Mouse (Mus musculus): ENCODE data around the gene Umps. TPM values are rescaled to one million over a fixed set of nuclear protein-coding genes. Genes with fewer than 3 reads are reported as not detected.

The Umps gene
- polyA plus RNA-seq, 1 experiment from 2014 or later: 24.5 TPM

DNA sequence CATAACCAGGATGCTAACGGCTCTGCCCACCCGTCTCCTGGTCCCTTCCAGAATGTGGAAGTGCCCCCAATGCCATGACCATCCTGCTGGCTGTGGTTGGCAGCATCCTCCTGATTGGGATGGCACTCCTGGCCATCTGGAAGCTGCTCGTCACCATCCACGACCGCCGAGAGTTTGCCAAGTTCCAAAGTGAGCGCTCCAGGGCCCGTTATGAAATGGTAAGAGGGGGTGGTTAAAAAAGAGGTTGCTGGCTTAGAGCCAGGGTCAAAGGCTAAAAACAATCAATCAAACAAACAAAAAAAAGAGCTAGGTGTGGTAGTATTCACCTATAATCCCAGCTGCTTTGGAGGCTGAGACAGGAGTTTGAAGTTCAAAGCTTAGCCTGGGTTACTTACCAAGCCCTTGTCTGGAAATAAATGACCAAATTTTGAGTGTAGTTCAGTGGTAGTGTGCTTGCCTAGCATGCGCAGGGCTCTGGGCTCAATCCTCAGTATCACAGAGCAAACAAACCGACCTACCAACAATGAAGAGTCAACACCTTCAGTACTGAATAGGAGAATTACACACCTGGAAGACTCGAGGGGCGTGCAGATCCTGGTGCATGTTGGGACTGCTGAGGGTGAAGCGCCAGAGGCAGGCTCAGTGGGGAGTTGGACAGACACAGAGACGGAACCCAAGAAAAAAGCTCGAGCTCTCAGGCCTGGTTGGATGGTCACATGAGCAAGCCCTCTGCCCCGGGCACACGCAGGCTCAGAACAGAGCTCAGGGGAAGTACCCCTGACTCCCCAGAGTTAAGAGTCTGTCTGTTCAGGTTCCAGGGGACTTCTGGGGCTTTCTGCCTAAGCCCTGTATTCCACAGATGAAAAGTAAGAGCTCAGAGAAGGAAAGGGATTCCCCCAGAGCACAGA, 18.9 kb downstream of the Umps start:
- Histone ChIP-seq H3K4me1 (ENCODE audit: control insufficient read depth, insufficient read depth, low read length) (no peaks in the 10 kb centered on the region), H3K9me3 (ENCODE audit: control insufficient read depth, low read length) (no peaks in the 10 kb centered on the region), H3K27ac (ENCODE audit: low read depth, low read length) (no peak overlapping the region), H3K4me3 (ENCODE audit: low read depth, low read length) (no peak overlapping the region), H3K27me3 (ENCODE audit: control insufficient read depth, insufficient read depth, low read length) (no peaks in the 10 kb centered on the region), H3K4me2 (ENCODE audit: low read depth, low read length) (no peak overlapping the region), H3K36me3 (ENCODE audit: control insufficient read depth, insufficient read depth, low read length) (no peaks in the 10 kb centered on the region), H3K9ac (replicated peaks; ENCODE audit: low read depth, low read length) (no peak overlapping the region)
- WGBS: 86% methylated on average over 17 of the region's 17 CpGs
- ATAC-seq (ENCODE audit: low read depth): no peak

DNA sequence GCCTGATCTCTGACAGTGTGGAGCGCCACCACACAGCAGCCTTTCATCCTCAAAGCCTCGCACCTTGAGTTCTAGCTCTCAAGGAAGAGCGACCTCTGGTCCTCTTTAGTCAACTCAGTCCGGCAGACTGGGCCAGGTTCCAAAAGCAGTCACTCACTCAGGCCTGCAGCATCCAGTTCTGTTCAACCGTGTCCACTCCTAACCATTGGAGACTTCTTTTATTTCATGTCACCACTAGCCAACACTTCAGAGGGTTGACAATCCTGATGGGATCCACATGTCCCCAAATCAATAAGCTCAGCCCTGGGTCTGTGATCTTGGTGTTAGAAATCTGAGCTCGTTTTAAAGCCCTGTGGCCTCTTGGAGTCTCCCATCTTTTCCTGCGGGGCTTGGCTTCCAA, 20.8 kb downstream of the Umps start:
- Histone ChIP-seq H3K36me3 (ENCODE audit: control insufficient read depth, insufficient read depth, low read length) (no peaks in the 10 kb centered on the region), H3K27ac (ENCODE audit: low read depth, low read length) (no peak overlapping the region), H3K27me3 (ENCODE audit: control insufficient read depth, insufficient read depth, low read length) (no peaks in the 10 kb centered on the region), H3K9ac (replicated peaks; ENCODE audit: low read depth, low read length) (no peak overlapping the region), H3K4me1 (ENCODE audit: control insufficient read depth, insufficient read depth, low read length) (peaks cover 12% of the 10 kb centered on the region; the same call in 1 of the 2 replicates), H3K4me3 (ENCODE audit: low read depth, low read length) (no peak overlapping the region), H3K4me2 (ENCODE audit: low read depth, low read length) (no peak overlapping the region), H3K9me3 (ENCODE audit: control insufficient read depth, low read length) (no peaks in the 10 kb centered on the region)
- ATAC-seq (ENCODE audit: low read depth): no peak
- 82% methylated on average over 7 of the region's 7 CpGs for WGBS

DNA sequence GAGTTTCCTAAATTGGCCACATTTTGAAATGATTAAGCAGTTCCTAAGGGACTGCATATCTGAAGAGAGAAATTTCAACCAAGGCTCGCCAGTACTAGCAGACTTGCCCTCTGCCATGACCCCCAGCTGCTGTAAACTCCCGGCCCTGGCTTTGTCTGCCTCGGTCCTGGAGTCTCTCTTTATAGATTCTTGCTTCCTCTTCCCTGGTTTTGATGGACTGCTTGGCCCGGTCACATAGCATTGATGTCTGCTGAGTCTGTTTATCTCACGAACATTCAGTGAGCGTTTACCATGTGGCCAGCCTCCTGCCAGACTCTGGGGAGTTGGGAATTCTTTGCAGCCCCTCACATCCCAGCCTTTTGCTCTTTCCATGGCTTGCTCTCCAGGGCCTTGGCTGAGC, 22.1 kb downstream of the Umps start:
- H3K9me3 ChIP-seq (ENCODE audit: control insufficient read depth, low read length): no peaks in the 10 kb centered on the region
- H3K36me3 ChIP-seq (ENCODE audit: control insufficient read depth, insufficient read depth, low read length): no peaks in the 10 kb centered on the region
- H3K4me1 ChIP-seq (ENCODE audit: control insufficient read depth, insufficient read depth, low read length): peaks cover 15% of the 10 kb centered on the region; the same call in 1 of the 2 replicates
- H3K4me2 ChIP-seq (ENCODE audit: low read depth, low read length): no peak overlapping the region
- H3K4me3 ChIP-seq (ENCODE audit: low read depth, low read length): no peak overlapping the region
- no peak overlapping the region for H3K27ac ChIP-seq (ENCODE audit: low read depth, low read length)
- H3K27me3 ChIP-seq (ENCODE audit: control insufficient read depth, insufficient read depth, low read length): no peaks in the 10 kb centered on the region
- 38% methylated on average over 6 of the region's 6 CpGs for WGBS
- H3K9ac ChIP-seq (replicated peaks; ENCODE audit: low read depth, low read length): no peak overlapping the region
- ATAC-seq (ENCODE audit: low read depth): no peak

DNA sequence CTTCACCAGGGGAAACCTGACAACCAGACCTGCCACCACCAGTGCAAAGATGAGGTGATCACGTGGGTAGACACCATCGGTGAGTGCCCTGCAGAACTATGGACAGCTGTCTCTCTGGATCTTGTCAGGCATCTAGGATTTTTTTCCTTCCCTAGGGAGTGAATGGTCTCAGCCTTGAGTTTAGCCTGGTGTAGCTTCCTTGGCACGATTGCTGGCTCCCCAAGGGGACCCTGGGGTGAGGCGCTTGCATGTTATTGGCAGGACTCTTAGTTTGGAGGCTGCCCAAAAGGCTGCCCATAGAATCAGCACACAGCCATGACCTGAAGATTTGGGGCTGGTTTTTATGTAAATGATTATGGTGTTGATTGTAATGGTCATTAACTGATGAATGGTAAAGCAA, 22.7 kb downstream of the Umps start:
- WGBS: 77% methylated on average over 4 of the region's 4 CpGs

DNA sequence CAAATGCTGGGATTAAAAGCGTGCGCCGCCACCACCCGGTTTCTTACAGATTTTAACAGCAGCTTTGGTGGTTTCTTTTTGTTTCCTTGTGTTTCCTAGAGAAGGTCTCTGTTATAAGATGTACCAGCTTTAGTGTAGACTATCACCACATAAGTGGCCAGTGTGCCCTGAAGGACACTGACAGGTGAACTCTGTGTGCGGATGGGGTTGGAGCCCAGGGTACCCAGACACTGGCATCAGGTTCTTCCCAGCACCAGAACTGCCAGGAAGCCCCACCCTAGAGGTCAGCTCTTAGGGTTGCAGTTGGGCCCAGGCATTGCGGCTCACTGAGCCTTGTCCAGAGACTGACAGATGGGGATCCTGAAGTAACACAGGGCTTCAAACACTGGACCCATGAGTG, 23.4 kb downstream of the Umps start:
- Histone ChIP-seq H3K9me3 (ENCODE audit: control insufficient read depth, low read length) (no peaks in the 10 kb centered on the region), H3K4me3 (ENCODE audit: low read depth, low read length) (no peak overlapping the region), H3K4me2 (ENCODE audit: low read depth, low read length) (no peak overlapping the region), H3K27me3 (ENCODE audit: control insufficient read depth, insufficient read depth, low read length) (no peaks in the 10 kb centered on the region), H3K9ac (replicated peaks; ENCODE audit: low read depth, low read length) (no peak overlapping the region), H3K27ac (ENCODE audit: low read depth, low read length) (no peak overlapping the region), H3K36me3 (ENCODE audit: control insufficient read depth, insufficient read depth, low read length) (no peaks in the 10 kb centered on the region), H3K4me1 (ENCODE audit: control insufficient read depth, insufficient read depth, low read length) (peaks cover 15% of the 10 kb centered on the region; the same call in 1 of the 2 replicates)
- 97% methylated on average over 6 of the region's 6 CpGs for WGBS
- ATAC-seq (ENCODE audit: low read depth): no peak

More for the DNA sequence above, 22.7 kb downstream of the Umps start:
- Histone ChIP-seq H3K27me3 (ENCODE audit: control insufficient read depth, insufficient read depth, low read length) (no peaks in the 10 kb centered on the region), H3K4me1 (ENCODE audit: control insufficient read depth, insufficient read depth, low read length) (peaks cover 15% of the 10 kb centered on the region; the same call in 1 of the 2 replicates), H3K9me3 (ENCODE audit: control insufficient read depth, low read length) (no peaks in the 10 kb centered on the region), H3K4me2 (ENCODE audit: low read depth, low read length) (no peak overlapping the region), H3K27ac (ENCODE audit: low read depth, low read length) (no peak overlapping the region), H3K9ac (replicated peaks; ENCODE audit: low read depth, low read length) (no peak overlapping the region), H3K4me3 (ENCODE audit: low read depth, low read length) (no peak overlapping the region), H3K36me3 (ENCODE audit: control insufficient read depth, insufficient read depth, low read length) (no peaks in the 10 kb centered on the region)
- ATAC-seq (ENCODE audit: low read depth): no peak

DNA sequence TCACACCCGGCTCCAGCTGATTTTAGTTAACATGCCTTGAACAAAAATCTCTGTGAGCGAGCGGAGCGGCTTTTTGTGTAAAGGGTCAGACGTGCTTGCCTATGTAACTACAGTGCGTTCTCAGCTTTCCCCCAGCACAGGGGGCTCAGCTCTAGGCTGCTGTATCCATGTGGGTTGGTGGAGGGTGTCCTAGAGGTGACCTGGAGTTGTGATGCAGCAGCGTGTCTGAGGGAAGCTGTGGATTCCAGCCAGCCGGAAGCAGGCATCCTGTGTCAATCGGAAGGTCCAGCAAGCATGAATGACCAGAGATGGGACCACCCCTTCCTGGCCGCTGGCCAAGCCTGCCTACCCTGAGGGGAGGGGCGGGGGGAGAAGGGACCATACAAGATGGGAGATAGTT, 24.5 kb downstream of the Umps start:
- WGBS: 60% methylated on average over 11 of the region's 11 CpGs
- no peaks in the 10 kb centered on the region for H3K36me3 ChIP-seq (ENCODE audit: control insufficient read depth, insufficient read depth, low read length)
- H3K9me3 ChIP-seq (ENCODE audit: control insufficient read depth, low read length): no peaks in the 10 kb centered on the region
- H3K4me1 ChIP-seq (ENCODE audit: control insufficient read depth, insufficient read depth, low read length): peaks cover 15% of the 10 kb centered on the region; the same call in 1 of the 2 replicates
- no peak overlapping the region for H3K4me3 ChIP-seq (ENCODE audit: low read depth, low read length)
- no peak; the same call in 1 of the 2 replicates for ATAC-seq (ENCODE audit: low read depth)
- H3K27ac ChIP-seq (ENCODE audit: low read depth, low read length): no peak overlapping the region
- H3K27me3 ChIP-seq (ENCODE audit: control insufficient read depth, insufficient read depth, low read length): no peaks in the 10 kb centered on the region
- H3K9ac ChIP-seq (replicated peaks; ENCODE audit: low read depth, low read length): no peak overlapping the region
- no peak overlapping the region for H3K4me2 ChIP-seq (ENCODE audit: low read depth, low read length)

DNA sequence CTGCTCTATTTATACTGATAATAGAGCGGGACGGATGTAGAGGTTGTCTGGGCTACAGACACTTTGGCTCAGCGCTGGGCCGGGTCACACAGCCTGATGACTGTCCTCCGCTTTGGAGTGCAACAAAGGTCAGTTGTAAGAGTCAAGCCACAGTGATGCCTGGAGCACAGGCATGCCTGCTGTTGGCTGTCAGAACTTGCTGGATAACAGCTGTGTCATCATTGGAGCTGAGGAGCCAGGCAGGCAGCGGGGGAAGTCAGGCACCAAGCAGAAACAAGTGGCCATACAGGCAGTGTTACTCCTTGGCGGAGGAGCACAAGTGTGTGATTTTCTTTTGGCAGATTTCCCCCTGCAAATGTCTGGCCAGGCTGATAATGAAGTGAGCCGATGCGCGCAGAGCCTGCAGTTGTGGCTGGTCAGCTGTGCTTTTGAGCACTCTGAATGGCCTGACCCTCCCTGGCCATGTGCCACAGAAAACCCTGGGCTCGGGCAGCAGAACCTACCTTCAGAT, 25.5 kb downstream of the Umps start:
- WGBS: 50% methylated on average over 11 of the region's 11 CpGs
- H3K4me1 ChIP-seq (ENCODE audit: control insufficient read depth, insufficient read depth, low read length): peaks cover 15% of the 10 kb centered on the region; the same call in 1 of the 2 replicates
- H3K36me3 ChIP-seq (ENCODE audit: control insufficient read depth, insufficient read depth, low read length): no peaks in the 10 kb centered on the region
- H3K4me3 ChIP-seq (ENCODE audit: low read depth, low read length): no peak overlapping the region
- no peaks in the 10 kb centered on the region for H3K27me3 ChIP-seq (ENCODE audit: control insufficient read depth, insufficient read depth, low read length)
- no peak overlapping the region for H3K27ac ChIP-seq (ENCODE audit: low read depth, low read length)
- no peaks in the 10 kb centered on the region for H3K9me3 ChIP-seq (ENCODE audit: control insufficient read depth, low read length)
- peak; percentile 58 for ATAC-seq (ENCODE audit: low read depth)
- no peak overlapping the region for H3K9ac ChIP-seq (replicated peaks; ENCODE audit: low read depth, low read length)
- no peak overlapping the region for H3K4me2 ChIP-seq (ENCODE audit: low read depth, low read length)

DNA sequence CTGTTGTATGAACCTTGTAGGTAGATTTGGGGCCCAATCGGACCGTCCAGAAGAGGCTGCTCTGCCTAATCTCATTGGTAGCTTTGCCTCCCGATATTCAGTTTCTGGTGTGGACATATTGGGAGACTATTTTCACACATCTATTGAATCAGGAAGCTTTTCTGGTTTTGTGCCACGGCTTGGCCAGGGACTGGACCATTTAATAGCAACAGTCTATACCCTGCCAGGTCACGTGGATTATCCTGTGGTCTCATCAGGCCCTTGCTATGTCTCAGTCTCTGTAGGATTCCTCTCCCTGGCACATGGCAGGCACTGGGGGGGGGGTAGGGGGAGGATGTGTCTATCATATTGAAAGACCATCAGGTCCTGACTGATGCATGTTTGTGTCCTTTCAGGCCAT, 26.7 kb downstream of the Umps start:
- 91% methylated on average over 5 of the region's 5 CpGs for WGBS
- Histone ChIP-seq H3K4me2 (ENCODE audit: low read depth, low read length) (no peak overlapping the region), H3K9me3 (ENCODE audit: control insufficient read depth, low read length) (no peaks in the 10 kb centered on the region), H3K4me3 (ENCODE audit: low read depth, low read length) (no peak overlapping the region), H3K4me1 (ENCODE audit: control insufficient read depth, insufficient read depth, low read length) (peaks cover 15% of the 10 kb centered on the region; the same call in 1 of the 2 replicates), H3K9ac (replicated peaks; ENCODE audit: low read depth, low read length) (no peak overlapping the region), H3K36me3 (ENCODE audit: control insufficient read depth, insufficient read depth, low read length) (no peaks in the 10 kb centered on the region), H3K27me3 (ENCODE audit: control insufficient read depth, insufficient read depth, low read length) (no peaks in the 10 kb centered on the region), H3K27ac (ENCODE audit: low read depth, low read length) (no peak overlapping the region)
- ATAC-seq (ENCODE audit: low read depth): no peak

DNA sequence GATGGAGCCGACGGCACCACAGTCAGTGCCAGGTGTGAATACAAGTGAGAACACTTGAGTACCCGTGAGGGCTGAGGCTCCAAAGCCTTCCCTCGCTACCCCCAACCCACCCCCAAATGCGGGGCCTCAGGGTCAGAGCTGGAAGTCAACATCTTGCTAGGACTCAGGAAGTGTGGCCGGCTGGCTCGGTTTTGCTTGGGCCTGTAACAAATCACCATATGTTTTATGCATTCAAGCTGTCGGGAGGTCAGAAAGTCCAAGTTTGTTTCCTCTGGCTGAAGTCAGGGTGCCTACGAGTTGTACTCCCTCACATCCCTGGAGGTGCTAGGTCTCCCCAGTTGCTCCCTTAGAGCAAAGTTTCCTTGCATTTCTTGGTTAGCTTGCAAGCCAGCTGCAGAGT, 27.2 kb downstream of the Umps start:
- Histone ChIP-seq H3K4me1 (ENCODE audit: control insufficient read depth, insufficient read depth, low read length) (peaks cover 15% of the 10 kb centered on the region; the same call in 1 of the 2 replicates), H3K27ac (ENCODE audit: low read depth, low read length) (no peak overlapping the region), H3K9me3 (ENCODE audit: control insufficient read depth, low read length) (no peaks in the 10 kb centered on the region), H3K36me3 (ENCODE audit: control insufficient read depth, insufficient read depth, low read length) (no peaks in the 10 kb centered on the region), H3K4me3 (ENCODE audit: low read depth, low read length) (no peak overlapping the region), H3K4me2 (ENCODE audit: low read depth, low read length) (no peak overlapping the region), H3K9ac (replicated peaks; ENCODE audit: low read depth, low read length) (no peak overlapping the region), H3K27me3 (ENCODE audit: control insufficient read depth, insufficient read depth, low read length) (no peaks in the 10 kb centered on the region)
- 69% methylated on average over 9 of the region's 9 CpGs for WGBS
- no peak for ATAC-seq (ENCODE audit: low read depth)
